Mouse (Mus musculus) intestine, embryonic 14.5 days (tissue): ENCODE data around the gene Lrrc8c. TPM values are rescaled to one million over a fixed set of nuclear protein-coding genes. Genes with fewer than 3 reads are reported as not detected.
A peak's percentile ranks its signal among the peaks of the same experiment; 100 is the strongest.

Experiments used
- ATAC-seq: fragments of 200-750 bp; cut with Nextera tagmentation; replicated peaks from 2 replicates; pipeline ENCODE4 v1.8.0; 2017; ENCODE audit warnings: low read depth, moderate number of reproducible peaks, moderate TSS enrichment, moderate library complexity; ENCODE audit not compliant: low FRiP score, low TSS enrichment
- DNase-seq: peaks from one replicate; pipeline ENCODE4 v3.0.0-alpha.2; 2018; ENCODE audit warnings: low spot score
- H3K27ac ChIP-seq: fragments of 300-500 bp; sonication (generic); 2 replicates; pipeline ENCODE4 v1.5.1; 2014; ENCODE audit warnings: low read depth, mild to moderate bottlenecking, control low read depth
- H3K27me3 ChIP-seq: fragments of 300-500 bp; sonication (generic); replicated peaks from 2 replicates; pipeline ENCODE4 v1.6.1; 2014; ENCODE audit warnings: low read length, control low read depth; ENCODE audit not compliant: control insufficient read depth, insufficient read depth
- H3K36me3 ChIP-seq: fragments of 300-500 bp; sonication (generic); 2 replicates; pipeline ENCODE4 v1.6.1; 2014; ENCODE audit warnings: low read length, control low read depth; ENCODE audit not compliant: control insufficient read depth, insufficient read depth
- H3K4me1 ChIP-seq: fragments of 300-500 bp; sonication (generic); replicated peaks from 2 replicates; pipeline ENCODE4 v1.6.1; 2014; ENCODE audit warnings: low read length, control low read depth, mixed read lengths; ENCODE audit not compliant: control insufficient read depth, insufficient read depth
- H3K4me2 ChIP-seq: fragments of 300-500 bp; sonication (generic); 2 replicates; pipeline ENCODE4 v1.6.1; 2014; ENCODE audit warnings: low read length
- H3K4me3 ChIP-seq: fragments of 300-500 bp; sonication (generic); 2 replicates; pipeline ENCODE4 v1.5.1; 2014; ENCODE audit warnings: low read depth, low read length, control low read depth, mixed read lengths
- H3K9ac ChIP-seq: fragments of 300-500 bp; sonication (generic); 2 replicates; pipeline ENCODE4 v1.6.1; 2014; ENCODE audit warnings: mild to moderate bottlenecking, low read length
- H3K9me3 ChIP-seq: fragments of 300-500 bp; sonication (generic); 2 replicates; pipeline ENCODE4 v1.6.1; 2016; ENCODE audit warnings: low read length, control low read depth; ENCODE audit not compliant: control insufficient read depth
- WGBS: fragments of 180-500 bp; shearing (Covaris S2); extraction: QIAGEN DNeasy Blood & Tissue Kit; methylation state at CpG from one replicate; pipeline ENCODE4 v1.1.7; 2014; 5-methylcytosine and 5-hydroxymethylcytosine counted together
- polyA plus RNA-seq: library from polyadenylated mRNA; unstranded; fragments of >200 nt; fragmentation: Nextera tagmentation; extraction: Ambion mirVana; gene quantifications from 2 replicates; pipeline ENCODE4 v1.2.1, GENCODE M21; 2014

The Lrrc8c gene
- polyA plus RNA-seq, 1 experiment from 2014 or later, result 19.1 TPM

DNA sequence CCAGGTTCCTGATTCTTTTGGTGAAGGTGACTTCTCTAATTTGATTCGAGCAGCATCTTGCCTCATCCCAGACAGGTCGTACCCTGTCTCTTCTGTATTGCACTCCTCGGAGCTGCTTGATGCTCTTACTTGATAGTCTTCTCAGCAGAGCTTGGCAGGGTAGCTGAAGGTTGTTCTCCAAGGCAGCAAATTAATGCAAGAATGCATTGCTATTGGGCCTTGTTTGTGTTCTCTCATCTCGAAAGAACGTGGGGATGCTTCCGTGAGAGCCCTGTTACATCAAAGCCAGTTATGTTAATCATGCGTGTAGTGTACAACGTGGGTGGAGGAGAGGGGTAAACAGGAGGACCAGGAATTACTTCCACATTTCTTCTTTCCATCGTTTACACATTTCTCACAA, 86.5 kb downstream of the Lrrc8c start:
- H3K9me3 ChIP-seq, result no peaks in the 10 kb centered on the region
- no peaks in the 10 kb centered on the region for H3K4me1 ChIP-seq
- H3K4me3 ChIP-seq, result no peak overlapping the region
- no peak overlapping the region for H3K27ac ChIP-seq
- DNase-seq (no peak), ATAC-seq (no peak)
- no peak overlapping the region for H3K9ac ChIP-seq
- no peak overlapping the region for H3K4me2 ChIP-seq
- no peaks in the 10 kb centered on the region for H3K27me3 ChIP-seq
- 78% methylated on average over 9 of the region's 9 CpGs for WGBS
- peaks cover 15% of the 10 kb centered on the region for H3K36me3 ChIP-seq

- no peaks in the 10 kb centered on the region for H3K9me3 ChIP-seq
- H3K4me2 ChIP-seq, result no peak overlapping the region
- H3K9ac ChIP-seq, result no peak overlapping the region
- no peaks in the 10 kb centered on the region for H3K4me1 ChIP-seq
- ATAC-seq (0 out of 2 replicates have a peak, but pooled peaks have one; percentile 47), DNase-seq (no peak)
- no peak overlapping the region for H3K4me3 ChIP-seq
- no peaks in the 10 kb centered on the region for H3K27me3 ChIP-seq
- H3K36me3 ChIP-seq, result peaks cover 15% of the 10 kb centered on the region
- no peak overlapping the region for H3K27ac ChIP-seq
- 68% methylated on average over 12 of the region's 12 CpGs for WGBS
Observed at GRCm38 (mm10) chr5:105609683-105610082, 90.5 kb downstream of the Lrrc8c start.

GRCm38 (mm10) chr5:105613002-105613401, 93.8 kb downstream of the Lrrc8c start:
- no peak overlapping the region for H3K9ac ChIP-seq
- ATAC-seq (no peak), DNase-seq (no peak)
- H3K27ac ChIP-seq, result no peak overlapping the region
- H3K4me1 ChIP-seq, result no peaks in the 10 kb centered on the region
- no peaks in the 10 kb centered on the region for H3K27me3 ChIP-seq
- H3K4me3 ChIP-seq, result no peak overlapping the region
- H3K36me3 ChIP-seq, result peaks cover 2% of the 10 kb centered on the region
- H3K4me2 ChIP-seq, result no peak overlapping the region
- H3K9me3 ChIP-seq, result no peaks in the 10 kb centered on the region
- 68% methylated on average over 9 of the region's 9 CpGs for WGBS

DNA sequence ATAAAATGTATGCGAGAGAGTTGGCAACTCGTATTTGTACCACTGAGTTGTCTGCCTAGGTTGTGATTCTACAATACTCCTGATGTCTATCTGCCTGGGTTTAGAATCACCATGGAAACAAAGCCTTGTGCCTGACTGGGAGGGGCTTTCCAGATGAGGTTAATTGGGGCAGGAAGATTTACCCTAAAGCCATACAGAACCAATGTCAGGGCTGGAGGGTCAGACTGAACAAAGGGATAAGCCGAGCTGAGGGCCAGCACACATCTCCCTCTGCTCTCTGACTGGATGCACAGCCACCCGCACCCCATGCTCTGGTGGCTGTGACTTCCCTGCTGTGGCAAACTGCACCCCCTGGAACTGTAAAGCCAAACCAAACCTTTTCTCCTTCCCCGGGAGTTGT, 94.8 kb downstream of the Lrrc8c start:
- Histone ChIP-seq H3K4me2 (no peak overlapping the region), H3K9ac (no peak overlapping the region), H3K27me3 (no peaks in the 10 kb centered on the region), H3K4me3 (no peak overlapping the region), H3K4me1 (no peaks in the 10 kb centered on the region), H3K27ac (no peak overlapping the region), H3K9me3 (no peaks in the 10 kb centered on the region), H3K36me3 (no peaks in the 10 kb centered on the region)
- WGBS, result 65% methylated on average over 5 of the region's 5 CpGs
- ATAC-seq, result no peak
- no peak for DNase-seq

- Histone ChIP-seq H3K4me1 (no peaks in the 10 kb centered on the region), H3K36me3 (no peaks in the 10 kb centered on the region), H3K9ac (no peak overlapping the region), H3K9me3 (no peaks in the 10 kb centered on the region), H3K27me3 (no peaks in the 10 kb centered on the region), H3K4me3 (no peak overlapping the region), H3K27ac (no peak overlapping the region), H3K4me2 (no peak overlapping the region)
- 51% methylated on average over 9 of the region's 9 CpGs for WGBS
- ATAC-seq (no peak), DNase-seq (no peak)
Observed at GRCm38 (mm10) chr5:105614682-105615434, 95.7 kb downstream of the Lrrc8c start.

GRCm38 (mm10) chr5:105615871-105616454, 96.8 kb downstream of the Lrrc8c start:
- no peak for ATAC-seq
- H3K27me3 ChIP-seq, result no peaks in the 10 kb centered on the region
- H3K4me1 ChIP-seq, result no peaks in the 10 kb centered on the region
- DNase-seq, result no peak
- no peak overlapping the region for H3K9ac ChIP-seq
- H3K36me3 ChIP-seq, result no peaks in the 10 kb centered on the region
- H3K4me3 ChIP-seq, result no peak overlapping the region
- no peak overlapping the region for H3K4me2 ChIP-seq
- H3K9me3 ChIP-seq, result no peaks in the 10 kb centered on the region
- H3K27ac ChIP-seq, result no peak overlapping the region
- 54% methylated on average over 6 of the region's 7 CpGs for WGBS

GRCm38 (mm10) chr5:105616538-105616937, 97.3 kb downstream of the Lrrc8c start:
- ATAC-seq, result no peak
- no peaks in the 10 kb centered on the region for H3K9me3 ChIP-seq
- H3K9ac ChIP-seq, result no peak overlapping the region
- no peak for DNase-seq
- H3K4me3 ChIP-seq, result no peak overlapping the region
- no peak overlapping the region for H3K27ac ChIP-seq
- no peaks in the 10 kb centered on the region for H3K4me1 ChIP-seq
- H3K36me3 ChIP-seq, result no peaks in the 10 kb centered on the region
- no peaks in the 10 kb centered on the region for H3K27me3 ChIP-seq
- no peak overlapping the region for H3K4me2 ChIP-seq
- 64% methylated on average over 5 of the region's 5 CpGs for WGBS

DNA sequence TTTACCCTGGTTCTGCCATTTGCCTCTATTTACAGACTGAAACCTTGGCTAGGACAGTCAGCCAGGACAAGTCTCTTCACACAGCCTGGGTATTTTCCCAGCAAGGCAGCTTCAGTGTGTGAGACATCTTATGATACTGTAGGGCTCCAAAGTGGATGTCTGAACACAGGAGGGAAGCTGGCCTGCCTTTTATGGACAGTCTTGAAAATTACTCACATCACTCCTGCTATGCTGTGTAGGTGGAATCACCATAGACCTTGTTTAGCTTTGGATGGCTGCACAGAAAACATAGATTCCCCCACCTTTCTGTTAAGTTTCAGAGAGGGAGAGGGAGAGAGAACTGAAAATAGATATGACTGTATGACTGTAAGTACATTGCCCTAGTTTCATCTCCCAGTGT, 99.3 kb downstream of the Lrrc8c start:
- Histone ChIP-seq H3K4me3 (no peak overlapping the region), H3K9ac (no peak overlapping the region), H3K27me3 (no peaks in the 10 kb centered on the region), H3K36me3 (no peaks in the 10 kb centered on the region), H3K4me2 (no peak overlapping the region), H3K9me3 (no peaks in the 10 kb centered on the region), H3K4me1 (0 out of 2 replicates have a peak, but pooled peaks cover 7% of the 10 kb centered on the region), H3K27ac (no peak overlapping the region)
- no peak for DNase-seq
- ATAC-seq, result no peak

DNA sequence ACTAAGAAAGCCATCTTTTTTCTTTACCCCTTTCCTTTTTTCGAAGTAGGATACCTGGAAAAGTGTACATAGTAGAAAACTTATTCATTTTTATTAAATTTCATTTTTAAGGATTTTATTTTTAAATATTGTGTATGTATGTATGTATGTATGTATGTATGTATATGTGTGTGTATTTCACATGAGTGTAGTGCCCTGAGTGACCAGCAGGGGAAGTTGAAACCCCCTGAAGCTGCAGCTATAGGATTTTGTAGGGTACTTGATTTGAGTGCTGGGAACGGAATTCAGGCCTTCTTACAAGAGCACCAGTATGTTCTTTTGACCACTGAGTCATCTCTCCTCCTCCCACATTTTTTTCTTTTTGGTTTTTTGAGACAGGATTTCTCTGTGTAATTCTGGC, 100.5 kb downstream of the Lrrc8c start:
- Histone ChIP-seq H3K4me1 (0 out of 2 replicates have a peak, but pooled peaks cover 7% of the 10 kb centered on the region), H3K36me3 (no peaks in the 10 kb centered on the region), H3K9ac (no peak overlapping the region), H3K4me3 (no peak overlapping the region), H3K27me3 (no peaks in the 10 kb centered on the region), H3K27ac (no peak overlapping the region), H3K4me2 (no peak overlapping the region), H3K9me3 (no peaks in the 10 kb centered on the region)
- ATAC-seq, result no peak
- 90% methylated on average over 2 of the region's 2 CpGs for WGBS
- no peak for DNase-seq
